Mouse (Mus musculus): Measurements from ENCODE around the gene Atrx.

Gene Atrx

DNA sequence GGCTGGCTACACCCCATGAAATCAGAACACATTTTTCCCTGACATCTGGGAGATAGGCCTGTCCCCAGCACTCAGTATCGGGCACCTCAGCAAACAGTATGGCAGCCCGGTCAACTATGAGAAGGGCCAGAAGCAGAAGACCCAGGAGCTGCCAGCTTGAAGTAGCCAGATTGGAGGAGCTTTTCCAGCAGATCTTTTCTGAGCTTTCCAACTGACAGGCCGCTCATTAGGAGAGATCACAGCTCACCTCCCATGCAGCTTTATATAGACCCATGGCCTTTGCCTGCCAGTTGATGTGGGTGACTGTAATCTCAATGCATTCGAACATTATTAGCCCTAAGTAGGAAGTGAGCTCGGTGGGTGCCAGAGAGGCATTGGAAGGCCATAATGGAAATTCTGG lies 155.9 kb downstream of the Atrx start:
- intact Hi-C loops (cut with DNase I) = no loop called here

DNA sequence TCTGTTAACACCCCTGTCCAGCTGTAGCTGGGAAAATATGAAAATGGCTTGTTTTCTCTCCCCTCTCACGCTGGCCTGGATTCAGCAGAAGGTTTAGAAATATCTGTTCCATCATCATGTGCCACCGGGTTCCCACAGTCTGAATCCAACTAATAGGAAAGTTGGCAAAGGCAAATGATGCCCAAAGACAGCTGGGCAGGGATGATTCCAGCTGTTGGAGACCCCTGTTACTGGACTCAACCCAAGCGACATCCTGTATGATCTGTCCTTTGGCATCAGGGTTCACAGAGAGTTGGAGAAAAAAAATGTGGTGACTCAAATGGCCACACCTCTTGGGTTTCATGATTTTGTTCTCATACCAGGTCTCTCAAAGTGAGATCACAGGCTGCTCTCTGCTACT lies 161.3 kb downstream of the Atrx start:
- intact Hi-C loops (cut with DNase I) = no loop called here

DNA sequence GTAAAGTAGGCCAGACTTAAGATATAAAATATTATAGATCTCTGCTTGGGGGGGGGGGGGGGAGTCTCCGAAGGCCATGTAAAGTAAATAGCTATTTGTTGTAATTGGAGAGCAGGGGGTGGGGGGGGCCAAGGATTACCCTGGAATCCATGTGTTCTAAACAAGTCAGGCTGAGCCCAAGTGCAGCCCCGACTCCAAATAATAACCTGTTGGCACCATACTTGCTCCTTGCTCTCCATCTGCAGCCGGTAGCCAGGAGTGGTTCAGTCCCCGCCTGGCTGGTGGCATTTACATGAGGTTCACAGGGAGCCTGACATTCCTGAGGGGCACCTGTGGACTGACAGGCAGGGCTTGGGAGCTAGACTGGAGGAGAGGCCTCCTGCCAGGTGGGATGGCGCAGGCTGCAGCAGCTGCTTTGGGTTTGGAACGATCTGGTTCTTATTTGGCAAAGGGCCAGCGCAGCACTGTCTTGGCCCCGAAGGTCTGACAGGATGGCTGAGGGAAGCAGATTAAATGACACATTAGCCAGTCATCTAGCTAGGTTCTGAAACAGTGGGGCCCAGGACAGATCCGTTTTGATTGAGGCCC lies 161.9 kb downstream of the Atrx start:
- intact Hi-C loops (cut with DNase I) = no loop called here

DNA sequence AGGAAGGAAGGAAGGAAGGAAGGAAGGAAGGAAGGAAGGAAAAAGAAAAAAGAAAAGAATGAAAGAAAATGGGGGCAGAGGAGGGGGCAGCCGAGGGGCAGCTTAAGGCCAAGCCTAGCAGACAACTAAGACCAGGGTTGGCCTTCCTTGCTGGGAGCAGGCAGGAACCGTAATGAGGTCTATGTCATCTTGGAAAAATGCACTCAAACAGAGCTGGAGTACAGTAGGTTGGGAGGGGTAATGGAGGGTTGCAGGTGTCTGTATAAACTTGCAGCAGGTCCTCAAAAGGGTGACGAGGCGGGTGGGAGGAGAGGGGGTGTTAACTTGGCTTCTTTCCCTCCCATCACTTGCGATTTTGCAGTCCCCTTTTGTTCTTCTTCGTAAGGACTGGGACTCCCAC lies 163.2 kb downstream of the Atrx start:
- intact Hi-C loops (cut with DNase I) = no loop called here

DNA sequence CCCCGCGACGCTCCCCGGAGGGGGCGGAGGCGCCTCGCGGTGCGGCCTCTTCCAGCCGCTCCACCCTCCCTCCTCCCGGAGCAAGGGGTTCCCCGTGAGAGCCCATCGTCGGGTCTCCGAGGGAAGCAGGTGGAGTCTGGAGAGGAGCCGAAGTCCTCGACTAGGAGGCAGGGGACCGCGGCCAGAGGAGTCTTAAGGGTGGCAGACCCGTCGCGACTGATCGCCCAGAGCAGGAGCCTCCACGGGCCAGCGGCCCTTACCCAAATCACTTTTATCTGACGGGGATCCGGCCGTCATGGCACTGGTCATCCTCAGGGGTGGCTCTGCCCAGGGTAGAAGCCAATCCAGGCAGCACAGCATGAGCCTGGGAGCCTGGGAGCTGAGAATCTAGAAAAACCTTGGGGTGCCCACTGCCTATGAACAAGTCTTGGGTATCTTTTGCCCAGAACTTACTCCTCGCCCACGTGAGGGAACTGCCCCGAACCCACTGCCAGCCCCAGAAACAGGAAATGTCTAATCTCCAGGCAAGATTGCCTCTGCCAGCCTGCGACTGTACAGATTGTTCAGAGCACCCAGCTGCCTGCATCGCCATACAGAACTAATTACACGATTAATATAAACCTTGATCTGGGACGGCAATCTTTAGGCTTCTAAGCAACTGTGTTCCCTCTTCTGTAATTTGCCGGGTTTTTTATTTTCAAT lies 164.0 kb downstream of the Atrx start:
- intact Hi-C loops (cut with DNase I) = no loop called here

DNA sequence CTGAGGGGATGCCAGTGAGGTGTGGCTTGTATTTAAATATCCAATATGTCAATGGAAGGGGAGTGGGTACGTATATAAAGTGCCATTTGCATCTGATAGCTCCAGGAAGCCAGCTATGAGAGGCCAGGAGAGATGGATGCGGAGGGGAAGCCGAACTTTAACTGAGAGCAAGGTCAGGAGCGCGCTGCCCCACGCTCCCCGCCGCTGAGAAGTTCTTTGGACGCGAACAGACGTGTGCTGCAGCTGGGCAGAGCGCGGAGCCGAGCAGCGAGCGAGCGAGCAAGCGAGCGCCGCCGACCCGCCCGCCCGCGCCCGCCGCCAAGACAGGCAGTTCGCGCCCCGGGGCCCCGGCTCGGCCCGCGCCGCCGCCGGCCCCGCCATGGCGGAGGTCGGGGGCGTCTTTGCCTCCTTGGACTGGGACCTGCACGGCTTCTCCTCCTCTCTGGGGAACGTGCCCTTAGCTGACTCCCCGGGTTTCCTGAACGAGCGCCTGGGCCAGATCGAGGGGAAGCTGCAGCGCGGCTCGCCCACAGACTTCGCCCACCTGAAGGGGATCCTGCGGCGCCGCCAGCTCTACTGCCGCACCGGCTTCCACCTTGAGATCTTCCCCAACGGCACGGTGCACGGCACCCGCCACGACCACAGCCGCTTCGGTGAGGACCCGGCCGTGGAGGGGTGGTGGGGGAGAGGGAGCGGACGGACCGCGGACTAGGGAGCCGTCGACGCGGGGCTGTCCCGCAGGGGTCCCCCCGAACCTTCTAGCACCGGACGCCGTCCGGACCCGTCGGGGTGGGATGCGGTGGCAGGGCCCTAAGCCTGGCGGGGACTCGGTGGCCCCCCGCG lies 164.8 kb downstream of the Atrx start, which contains the start of gene Fgf16:
Fgf16 (plus strand) TSS at position 118 of the 843 bp plus-strand sequence.
- intact Hi-C loops (cut with DNase I) = no loop called here

DNA sequence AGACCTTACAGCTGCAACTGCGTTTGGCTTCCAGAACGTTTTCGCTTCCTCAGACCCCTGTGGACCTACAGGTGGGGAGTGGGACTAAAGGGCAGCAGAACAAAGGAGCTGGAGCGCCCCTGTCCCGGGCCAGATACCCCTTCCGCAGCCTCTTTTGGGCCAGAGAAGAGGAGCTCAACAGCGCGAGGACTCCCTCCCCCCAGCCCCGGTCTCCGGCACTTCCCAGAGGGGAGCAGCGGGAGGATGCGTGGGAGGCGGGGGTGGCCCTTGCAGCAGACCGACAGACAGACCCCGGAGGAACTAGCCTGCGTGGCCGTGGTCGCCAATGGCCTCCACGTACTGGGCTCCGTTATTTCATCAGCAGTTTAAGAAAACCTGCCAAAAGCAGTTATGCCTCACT lies 165.6 kb downstream of the Atrx start:
- intact Hi-C loops (cut with DNase I) = no loop called here

DNA sequence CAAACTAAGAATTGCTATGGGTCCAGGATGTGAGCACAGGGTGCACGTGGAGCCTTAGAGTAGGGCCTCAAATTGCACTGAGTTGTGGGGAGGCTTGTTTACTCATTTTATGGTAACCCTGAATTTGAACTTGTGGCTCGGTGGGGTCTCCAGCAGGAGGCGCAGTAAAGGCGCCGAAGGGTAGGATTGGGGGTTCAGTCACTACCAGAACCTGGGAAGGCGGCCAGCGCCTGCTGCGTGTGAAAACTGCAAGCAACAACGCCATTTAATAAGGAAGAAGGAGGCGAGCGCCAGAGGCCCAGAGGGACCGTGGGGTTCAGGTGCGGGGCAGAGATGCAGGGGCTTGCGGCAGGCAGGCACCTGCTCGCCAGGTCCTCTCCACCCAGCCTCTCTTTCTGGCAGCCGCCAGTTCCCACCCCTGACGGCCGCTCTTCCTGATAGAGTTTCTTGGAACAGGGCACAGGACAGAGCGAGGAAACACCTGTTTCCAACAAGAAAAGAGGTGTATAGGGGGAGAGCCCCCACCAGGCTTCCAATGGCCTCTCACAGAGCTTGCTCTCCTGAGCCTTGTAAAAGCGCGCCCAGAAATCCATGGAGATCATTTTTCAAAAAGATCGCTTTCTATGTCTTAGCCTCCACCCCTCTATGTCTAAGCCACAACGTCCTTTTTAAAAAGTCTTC lies 166.2 kb downstream of the Atrx start:
- intact Hi-C loops (cut with DNase I) = no loop called here
